Mouse (Mus musculus): Measurements from ENCODE around the gene Idua.
"Not testable (repeated sequence)": the region's sequence is repeated elsewhere in the genome, so short reads cannot be mapped to it uniquely, and the experiment has no call there.

The Idua gene

DNA sequence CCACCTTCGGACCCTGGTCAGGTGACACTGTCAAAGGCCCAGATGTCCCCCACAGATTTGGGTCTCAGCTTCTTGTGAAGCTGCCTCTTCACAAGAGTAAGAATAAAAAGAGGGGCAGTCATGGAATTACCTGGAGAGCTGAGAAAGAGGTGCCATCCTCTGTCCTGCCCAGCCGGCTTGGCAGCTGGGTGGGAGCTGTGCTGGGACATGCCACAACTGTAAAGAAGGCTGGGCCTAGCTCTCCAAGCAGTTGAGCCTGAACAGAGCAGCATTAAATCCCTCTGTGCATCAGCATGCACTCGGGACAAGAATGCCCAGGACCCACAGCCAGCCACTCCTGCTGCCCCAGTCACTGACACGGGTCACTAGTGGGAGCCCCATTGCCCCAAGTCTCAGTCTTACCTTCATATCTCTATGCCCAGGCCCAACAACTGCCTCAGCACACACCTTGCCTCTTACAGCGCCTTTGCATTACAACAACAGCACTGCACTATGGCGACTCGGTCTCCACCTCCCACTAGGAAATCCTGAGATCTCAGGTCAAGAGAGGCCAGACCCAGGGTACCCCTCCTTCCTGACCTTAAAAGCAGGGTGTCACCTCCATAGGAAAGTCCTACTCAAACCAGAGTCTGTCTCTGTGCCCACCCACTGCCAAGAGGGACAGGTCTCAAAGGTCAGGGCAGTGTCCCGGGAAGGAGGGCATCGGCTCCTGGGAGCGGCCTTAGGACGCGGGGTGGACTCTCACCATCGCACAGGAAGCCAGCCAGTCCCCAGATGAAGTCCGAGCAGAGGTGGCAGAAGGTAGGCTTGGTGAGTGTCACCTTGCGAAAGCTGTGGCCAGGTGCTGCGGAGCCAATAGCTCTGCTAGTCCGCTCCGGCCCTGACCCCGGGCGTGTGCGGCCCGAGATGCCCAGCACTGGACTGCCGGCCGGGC is at the start of gene Idua:
Gene Idua (plus strand): TSS at position 634 of the 934 bp plus-strand sequence.
- DNase-seq (ENCODE audit: inconsistent ontology term): no peak

DNA sequence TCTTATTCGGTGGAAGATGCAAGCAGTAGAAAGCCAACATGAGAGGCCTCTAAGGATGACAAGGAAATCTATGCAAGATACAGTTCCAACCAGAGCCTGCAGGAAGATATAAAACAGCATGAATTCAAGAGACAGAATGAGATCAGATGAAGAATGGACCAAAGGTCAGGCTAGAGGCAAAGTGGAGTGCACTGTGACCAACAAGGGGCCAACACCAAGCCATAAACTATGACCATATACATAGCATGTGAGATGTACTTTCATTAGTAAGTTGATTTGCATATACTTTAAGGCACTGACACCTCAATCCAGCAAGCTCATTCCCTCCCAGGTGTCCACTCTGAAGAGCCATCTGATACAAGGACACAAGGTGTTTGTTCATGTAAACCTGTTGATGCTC is 49.7 kb upstream of the Idua start:
- DNase-seq (ENCODE audit: inconsistent ontology term): no peak

DNA sequence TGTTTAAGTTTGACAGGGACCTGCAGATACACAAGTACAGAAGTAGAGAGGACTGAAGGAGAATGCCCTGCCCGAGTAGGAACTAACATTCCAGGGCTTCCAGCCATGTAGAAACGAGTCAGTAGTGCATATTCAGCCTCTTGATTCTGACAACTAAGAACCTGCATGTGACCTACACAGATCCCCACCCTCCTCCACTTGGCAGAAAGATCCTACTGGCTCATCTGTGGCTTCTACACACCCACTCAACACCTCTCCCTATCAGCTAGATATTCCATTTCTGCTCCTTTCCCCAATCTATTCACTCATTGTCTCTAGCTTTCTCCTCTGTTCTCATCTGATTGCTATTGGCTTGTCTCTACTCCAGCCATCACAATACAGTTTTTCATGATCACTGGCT is 38.3 kb upstream of the Idua start:
- peak; percentile 20 for DNase-seq (ENCODE audit: inconsistent ontology term)

DNA sequence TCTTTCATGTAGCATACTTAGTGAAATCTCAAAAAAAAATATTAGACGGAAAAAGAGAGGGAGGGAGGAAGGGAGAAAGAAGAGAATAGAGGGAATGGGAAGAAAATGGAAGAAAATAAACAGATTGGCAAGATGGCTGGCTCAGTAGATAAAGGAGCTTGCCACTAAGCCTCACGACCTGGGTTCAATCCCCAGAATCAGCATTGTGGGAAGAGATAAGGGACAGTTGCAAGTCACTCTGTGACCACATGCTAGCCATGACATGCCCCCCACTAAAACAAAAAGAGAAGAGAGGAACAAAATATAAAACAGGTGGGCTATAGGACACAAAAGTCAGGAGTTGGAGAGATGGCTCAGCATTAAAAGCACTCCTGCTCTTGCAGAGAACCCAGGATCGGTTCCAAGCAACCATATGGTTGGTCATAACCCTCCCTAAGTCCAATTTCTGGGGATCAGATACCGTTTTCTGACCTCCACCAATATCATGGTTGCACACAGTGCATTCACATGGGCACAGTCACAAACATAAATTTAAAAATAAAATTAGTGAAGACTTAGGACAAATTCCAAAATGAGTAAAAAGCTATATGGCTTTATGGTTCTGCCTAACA is 34.0 kb upstream of the Idua start:
- DNase-seq (ENCODE audit: inconsistent ontology term): no peak

DNA sequence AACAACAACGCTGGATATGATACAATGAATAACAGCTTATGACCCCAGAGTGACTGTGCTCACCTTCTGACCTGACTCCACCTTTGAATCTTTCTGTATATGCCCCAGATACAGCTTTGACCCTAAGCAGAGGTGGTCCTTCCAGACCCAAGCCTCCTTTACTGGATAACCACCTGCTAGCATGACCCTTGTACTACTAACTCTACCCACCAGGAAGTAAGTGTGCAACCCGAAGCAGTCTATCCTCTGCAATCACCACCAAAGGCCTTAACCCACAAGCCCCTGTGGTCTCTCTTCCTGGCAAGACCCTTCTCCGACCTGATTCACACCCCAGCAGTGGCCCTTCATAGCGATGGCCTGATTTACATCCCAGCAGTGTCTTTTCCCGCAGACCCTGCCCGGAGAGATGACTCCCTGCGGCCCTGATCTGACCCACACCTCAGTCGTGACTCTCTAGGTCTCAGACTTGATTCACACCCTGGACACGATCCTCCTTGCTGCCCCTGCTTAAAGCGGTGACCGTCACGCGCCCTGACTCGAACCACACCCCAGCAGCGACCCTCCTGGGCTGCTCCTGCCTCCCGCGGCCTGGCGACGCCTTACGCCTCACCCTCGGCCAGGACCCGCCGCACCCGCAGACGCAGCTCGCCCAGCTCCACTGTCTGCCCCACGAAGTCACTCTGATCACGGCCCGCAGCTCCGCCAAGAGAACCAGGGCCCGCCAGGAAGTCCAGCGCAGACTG is 31.1 kb upstream of the Idua start:
- no peak for DNase-seq (ENCODE audit: inconsistent ontology term)

DNA sequence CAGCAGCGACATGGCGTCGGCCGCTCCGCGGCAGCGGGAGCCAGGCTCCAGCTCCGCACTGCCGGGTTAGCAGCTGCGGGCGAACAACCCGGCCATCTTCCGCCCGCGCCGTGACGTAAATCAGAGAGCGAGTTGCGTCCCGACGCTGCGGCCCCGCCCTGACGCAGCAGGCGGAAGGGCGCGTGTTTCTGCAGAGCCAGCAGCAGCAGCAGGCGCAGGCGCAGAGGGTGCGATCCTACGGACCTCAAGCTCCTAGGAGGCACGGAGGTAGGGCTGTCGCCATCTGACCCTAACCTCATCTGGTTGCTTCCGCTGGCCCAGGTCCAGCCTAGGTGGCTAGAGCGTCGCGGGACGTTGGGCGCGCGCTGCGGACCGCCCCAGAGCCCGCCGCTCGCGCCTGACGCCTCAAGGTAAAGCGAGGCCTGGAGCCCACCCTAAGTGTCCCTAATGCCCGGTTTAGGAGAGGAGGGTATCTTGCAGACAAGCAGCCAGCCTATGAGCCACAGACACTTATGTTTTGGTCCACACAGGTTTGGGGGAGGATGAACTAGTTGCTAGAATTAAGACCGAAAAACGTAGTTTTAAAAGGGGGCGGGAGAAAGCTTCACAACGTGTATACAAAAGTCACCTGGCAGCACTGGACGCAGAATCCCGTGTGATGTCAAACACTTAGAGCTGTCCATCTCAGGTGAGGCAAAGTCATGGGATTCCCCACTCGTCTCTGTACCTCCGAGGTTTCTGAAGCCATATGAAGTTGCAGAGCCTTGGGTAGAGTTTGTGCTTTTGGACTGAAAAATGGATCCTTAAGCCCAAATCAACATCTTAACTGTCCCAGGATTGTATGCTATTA is 30.3 kb upstream of the Idua start, which contains the start of the genes Gak and Tmem175:
Gene Gak (minus strand): TSS at position 122 of the 850 bp plus-strand sequence.
Gene Tmem175 (plus strand): TSS at position 137 of the 850 bp plus-strand sequence.
- DNase-seq (ENCODE audit: inconsistent ontology term): peak; percentile 93

DNA sequence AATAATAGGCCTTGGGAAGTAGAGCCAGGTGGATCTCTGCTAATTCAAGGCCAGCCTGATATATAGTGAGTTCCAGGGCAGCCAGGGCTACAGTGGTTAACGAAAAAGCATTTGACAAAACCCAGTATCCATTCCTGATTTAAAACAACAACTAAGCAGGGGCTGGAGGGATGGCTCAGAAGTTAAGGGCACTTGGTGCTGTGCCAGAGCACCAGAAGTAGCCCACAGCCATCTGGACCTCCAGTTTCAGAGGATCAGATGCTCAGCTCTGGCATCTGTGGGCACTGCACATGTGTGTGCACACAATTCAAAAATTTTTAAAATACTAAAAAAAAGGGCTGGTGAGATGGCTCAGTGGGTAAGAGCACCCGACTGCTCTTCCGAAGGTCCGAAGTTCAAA is 26.5 kb upstream of the Idua start:
- no peak for DNase-seq (ENCODE audit: inconsistent ontology term)

DNA sequence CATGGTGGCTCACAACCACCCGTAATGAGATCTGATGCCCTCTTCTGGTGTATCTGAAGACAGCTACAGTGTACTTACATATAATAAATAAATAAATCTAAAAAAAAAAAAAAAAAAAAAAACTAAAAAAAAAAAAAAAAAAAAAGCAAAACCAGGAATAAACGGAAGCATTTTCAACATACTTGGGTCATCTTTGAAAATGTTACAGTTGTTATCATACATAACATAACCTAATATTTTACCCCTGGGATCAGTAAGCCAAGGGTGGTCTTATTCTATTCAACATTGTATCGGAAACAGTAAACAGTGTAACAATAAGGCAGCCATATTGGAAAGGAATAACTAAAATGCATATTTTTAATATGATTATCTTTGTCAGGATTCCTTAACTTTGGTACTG is 26.0 kb upstream of the Idua start:
- DNase-seq (ENCODE audit: inconsistent ontology term): not testable (repeated sequence)

DNA sequence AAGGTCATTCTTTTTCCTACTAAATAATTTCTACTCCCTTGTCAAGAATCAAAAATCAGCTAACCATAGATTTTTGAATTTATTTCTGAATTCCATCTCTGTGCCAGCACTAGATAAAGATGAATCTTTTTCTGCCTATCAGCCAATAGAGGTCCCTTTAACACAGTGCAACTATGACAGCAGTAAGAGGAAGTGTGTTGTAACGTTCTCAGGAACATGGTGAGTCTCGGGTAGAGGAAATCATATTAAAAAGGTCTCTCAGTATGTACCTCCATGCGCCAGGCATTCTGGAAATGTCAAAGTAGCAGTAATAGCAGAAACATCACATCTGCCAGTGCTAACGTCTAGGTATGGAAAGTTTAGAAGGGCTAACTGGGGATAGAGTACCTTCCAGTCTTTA is 24.0 kb upstream of the Idua start:
- DNase-seq (ENCODE audit: inconsistent ontology term): no peak

DNA sequence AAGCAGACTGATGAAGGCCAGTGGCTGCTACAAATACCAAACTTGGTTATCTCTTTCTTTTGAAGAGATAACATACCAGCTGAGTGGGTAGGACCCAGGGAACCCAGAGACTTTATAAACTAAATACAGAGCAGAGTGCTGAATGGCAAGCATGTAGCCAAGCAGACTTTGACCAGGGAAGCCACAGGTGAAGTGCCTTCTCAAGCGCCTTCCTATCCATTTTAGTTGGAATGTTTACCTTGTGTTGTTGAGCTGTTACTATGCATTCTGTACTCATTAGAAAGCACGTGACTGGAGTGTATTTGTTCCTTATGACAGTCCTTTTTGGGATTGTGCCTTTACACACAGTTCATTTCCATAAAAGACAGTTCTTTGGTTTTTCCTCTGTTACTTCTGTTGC is 16.5 kb upstream of the Idua start:
- DNase-seq (ENCODE audit: inconsistent ontology term): no peak

DNA sequence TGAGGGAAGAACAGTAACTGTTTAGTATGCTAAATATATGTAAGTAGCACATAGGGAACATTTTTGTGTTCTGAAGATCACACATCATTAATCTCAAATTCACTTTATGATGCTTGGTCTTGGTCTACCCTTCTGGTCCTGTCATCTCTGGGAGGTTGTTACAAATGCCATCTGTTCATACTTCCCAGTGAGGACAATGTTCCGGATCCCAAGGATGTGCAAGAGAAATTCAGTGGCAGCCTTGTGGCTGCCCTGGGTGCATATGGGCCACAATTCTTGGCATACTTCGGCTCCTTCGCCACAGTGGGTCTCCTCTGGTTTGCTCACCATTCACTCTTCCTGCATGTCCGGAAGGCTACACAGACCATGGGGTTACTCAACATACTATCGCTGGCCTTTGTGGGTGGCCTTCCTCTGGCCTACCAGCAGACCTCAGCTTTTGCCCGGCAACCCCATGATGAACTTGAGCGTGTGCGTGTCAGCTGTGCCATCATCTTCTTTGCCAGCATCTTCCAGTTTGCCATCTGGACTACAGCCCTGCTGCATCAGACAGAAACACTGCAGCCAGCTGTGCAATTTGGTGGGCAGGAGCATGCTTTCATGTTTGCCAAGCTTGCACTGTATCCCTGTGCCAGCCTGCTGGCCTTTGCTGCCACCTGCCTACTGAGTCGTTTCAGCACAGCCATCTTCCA is 14.3 kb upstream of the Idua start:
- no peak for DNase-seq (ENCODE audit: inconsistent ontology term)

DNA sequence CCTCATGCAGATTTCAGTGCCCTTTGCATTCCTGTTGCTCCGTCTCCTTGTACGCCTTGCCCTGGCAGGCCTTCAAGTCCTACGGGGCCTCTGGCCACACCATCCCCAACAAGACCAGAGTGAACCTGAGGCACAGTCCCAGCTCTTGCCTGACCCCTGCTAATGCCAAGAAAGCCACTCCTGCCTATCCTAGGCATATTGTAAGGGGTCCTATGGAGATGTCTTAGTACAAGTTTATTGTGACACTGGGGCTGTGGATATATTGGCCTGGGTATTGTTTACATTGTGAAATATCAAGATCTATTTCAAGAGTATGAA is 13.8 kb upstream of the Idua start:
- DNase-seq (ENCODE audit: inconsistent ontology term): no peak

DNA sequence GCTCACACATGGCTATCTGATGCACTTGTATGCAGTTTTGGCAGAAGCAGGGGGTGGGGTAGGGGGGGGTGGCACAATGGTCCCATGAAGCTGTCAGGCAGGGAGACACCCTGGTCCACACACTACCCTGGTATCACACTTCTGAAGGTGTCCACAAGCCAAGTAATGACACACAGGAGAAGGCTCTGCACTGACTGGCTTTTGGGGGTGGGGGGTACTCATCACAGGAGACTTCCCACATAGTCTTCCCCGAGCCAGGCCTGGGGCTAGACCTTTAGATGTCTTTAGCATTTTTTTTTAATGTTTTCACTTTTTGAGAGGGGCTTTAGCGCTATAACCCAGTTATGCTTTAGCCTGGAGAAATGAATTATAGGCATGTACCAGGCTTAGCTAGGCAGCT is 12.8 kb upstream of the Idua start:
- DNase-seq (ENCODE audit: inconsistent ontology term): no peak

DNA sequence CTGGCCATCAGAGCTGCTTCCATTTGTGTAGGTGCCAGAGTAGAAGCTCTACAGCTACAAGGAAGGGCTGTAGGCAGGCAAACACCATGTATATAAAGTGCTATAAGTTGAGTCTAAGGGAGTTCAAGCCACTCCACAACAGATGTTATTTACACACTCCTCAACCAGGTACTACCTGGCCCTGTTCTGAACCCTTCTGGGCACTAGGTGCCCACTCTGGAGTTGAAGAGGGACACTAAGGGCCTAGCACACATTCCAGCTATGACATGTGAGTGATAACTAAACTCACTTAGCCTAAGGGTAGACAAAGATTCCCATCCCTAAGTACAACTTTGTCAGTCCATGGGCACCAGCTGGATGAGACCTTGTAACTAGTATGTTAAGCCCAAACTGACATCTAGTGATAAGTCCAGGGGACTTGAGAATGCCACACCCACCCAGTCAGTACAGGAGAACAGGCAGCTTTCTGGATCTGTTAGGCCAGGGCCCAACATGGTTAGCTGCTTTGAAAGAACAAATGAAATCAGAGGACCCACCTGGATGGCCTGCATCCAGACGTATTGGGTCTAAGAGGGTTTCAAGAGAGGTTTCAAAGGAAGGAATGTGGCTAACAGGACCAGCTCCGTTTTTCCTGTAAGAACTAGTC is 12.2 kb upstream of the Idua start:
- no peak for DNase-seq (ENCODE audit: inconsistent ontology term)

DNA sequence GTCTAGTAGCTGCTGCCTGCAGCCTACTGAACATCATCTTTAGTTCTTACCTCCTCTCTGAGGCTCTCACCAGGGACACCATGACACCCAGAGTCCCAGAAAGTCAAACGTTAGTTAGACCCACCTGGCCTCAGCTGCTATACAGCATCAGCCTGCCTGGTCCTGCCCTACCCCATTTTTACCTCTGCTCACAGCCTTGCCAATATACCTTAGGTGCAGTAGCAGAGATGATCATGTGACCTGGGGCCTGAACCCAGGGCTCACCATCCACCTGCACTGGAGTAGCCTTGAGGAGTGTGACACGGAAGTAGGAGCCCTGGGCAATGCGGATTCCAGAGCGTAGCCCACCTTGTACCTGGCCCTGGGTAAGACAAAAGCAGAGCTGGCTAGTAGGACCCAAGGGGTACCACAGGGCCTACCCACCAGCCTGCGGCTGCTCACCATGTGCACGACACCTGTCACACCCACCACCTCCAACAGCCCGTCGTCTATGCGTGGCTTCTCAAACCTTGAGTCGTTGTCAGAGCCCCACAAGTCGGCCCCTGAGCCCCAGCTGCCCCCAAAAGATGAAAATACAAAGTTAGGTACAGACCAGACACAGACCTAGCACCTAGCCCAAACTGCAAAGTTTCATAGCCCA is 11.1 kb upstream of the Idua start:
- no peak for DNase-seq (ENCODE audit: inconsistent ontology term)

DNA sequence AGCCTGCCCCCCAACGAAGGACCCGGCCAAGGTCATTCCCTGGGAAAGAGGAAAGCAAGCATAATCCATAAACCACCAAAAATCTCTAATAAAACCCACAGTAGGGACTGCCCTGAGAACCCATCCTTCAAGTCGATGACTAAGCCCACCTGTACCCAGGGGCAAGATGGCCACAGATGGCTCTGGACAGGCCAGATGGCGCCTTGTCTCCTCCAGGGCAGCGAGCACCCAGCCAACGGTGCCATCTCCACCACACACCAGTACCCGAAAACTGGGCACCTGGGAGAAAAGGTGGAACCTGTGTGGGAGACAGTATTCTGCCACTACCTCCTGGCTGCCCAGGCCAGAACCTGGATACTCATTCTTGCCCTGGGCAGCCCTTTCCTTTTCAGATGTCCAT is 9.8 kb upstream of the Idua start:
- no peak for DNase-seq (ENCODE audit: inconsistent ontology term)

DNA sequence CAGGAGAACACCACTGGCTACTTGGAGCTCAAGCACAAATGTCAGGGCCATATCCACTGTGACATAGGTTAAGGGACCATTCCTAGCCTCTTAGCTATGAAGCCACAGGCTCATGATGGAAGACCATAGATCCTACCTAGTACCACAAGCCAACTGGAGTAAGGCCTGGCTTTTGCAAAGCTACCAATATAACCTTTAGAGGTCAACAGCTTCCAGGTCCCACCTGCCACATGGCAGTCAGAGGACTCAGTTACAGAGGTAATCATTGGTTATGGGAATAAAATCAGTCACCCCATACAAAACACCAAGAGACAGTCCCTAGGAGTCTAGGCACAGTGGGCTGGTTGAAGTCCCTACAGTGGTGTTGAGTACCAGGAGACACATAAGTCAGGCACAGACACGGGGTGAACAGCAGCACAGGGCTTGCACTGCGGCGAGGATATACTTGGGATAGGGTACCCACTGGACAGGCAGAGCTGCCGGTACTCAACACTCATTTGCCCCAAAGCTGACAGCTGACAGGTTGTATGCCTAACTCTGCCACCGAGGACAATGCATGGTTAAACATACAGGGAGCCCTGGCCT is 8.9 kb upstream of the Idua start:
- DNase-seq (ENCODE audit: inconsistent ontology term): no peak

DNA sequence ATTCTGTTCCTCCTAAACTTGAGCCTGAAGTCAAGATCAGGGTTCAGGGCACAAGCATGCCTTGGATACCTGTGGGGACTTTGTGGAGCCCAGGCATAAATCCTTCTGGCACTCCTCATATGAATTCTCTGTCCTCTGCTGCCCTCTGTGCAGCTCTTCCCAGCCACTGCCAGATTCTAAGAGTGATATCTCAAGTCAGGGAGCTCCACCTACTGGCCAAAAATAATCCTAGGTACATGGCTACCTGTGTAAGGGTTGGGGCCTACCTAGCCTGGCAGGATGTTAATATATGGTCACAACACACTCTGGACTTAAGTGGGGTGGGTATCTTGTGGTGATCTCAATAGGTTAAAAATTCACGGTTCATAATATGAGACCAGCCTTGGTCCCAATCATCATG is 8.3 kb upstream of the Idua start:
- DNase-seq (ENCODE audit: inconsistent ontology term): peak; percentile 15

DNA sequence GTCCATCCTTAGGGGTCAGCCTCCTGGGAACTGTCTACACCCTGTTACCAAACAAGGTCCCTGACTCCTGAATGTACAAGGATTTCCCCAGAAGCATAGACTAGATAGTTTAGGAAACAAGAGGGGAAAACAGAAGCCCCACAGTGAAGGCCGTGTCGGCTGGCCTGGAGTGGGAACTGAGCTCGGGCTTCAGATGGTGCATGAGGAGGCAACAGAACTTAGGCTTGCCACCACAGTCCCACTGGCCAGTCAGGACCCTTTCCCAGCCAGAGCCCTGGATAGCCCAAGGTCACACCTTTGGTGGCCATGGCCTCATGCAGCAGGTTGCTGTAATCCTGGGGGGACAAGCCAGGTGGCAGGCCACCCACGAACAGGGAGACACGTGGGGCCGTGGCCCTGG is 6.8 kb upstream of the Idua start:
- no peak for DNase-seq (ENCODE audit: inconsistent ontology term)

Measured in Muller cell, postnatal 12 days (primary cell).